Mouse (Mus musculus) C2C12 (cell line): ENCODE measurements at regions not wholly inside any gene's neighbourhood (a gene's known extent, or its start where the extent isn't known, plus 50 kb on each side); places are given as distances from the start of the nearest gene placed in this dataset.

Experiments used
- CEBPB ChIP-seq: IDR thresholded peaks from one replicate; pipeline ENCODE4 v1.6.1; 2011; ENCODE audit warnings: low read depth, mild to moderate bottlenecking, control low read depth, moderate library complexity
- CTCF ChIP-seq: IDR thresholded peaks from one replicate; pipeline ENCODE4 v1.5.1; 2011; ENCODE audit not compliant: control insufficient read depth, insufficient read depth, insufficient read length
- FOSL1 ChIP-seq: IDR thresholded peaks from one replicate; pipeline ENCODE4 v1.8.0; 2011; ENCODE audit warnings: mild to moderate bottlenecking, low read length; ENCODE audit not compliant: poor library complexity, insufficient read depth, severe bottlenecking
- MAX ChIP-seq: IDR thresholded peaks from one replicate; pipeline ENCODE4 v1.6.1; 2011; ENCODE audit warnings: mild to moderate bottlenecking, control low read depth
- MYOD1 ChIP-seq: IDR thresholded peaks from one replicate; pipeline ENCODE4 v1.6.1; 2011; ENCODE audit warnings: low read depth; ENCODE audit not compliant: control insufficient read depth, insufficient read length
- MYOG ChIP-seq: IDR thresholded peaks from one replicate; pipeline ENCODE4 v1.6.1; 2011; ENCODE audit not compliant: control insufficient read depth, insufficient read length; ENCODE audit errors: extremely low read depth
- USF1 ChIP-seq: IDR thresholded peaks from one replicate; pipeline ENCODE4 v1.6.1; 2011; ENCODE audit warnings: low read depth, mild to moderate bottlenecking, control low read depth, moderate library complexity

GRCm38 (mm10) chr15:42073486-42073885, 1939.3 kb downstream of the 9330182O14Rik start:
- no peak for TF ChIP-seq MAX
- TF ChIP-seq CEBPB: no peak
- TF ChIP-seq CTCF: no peak
- no peak for TF ChIP-seq MYOG
- TF ChIP-seq MYOD1: no peak
- no peak for TF ChIP-seq USF1
- TF ChIP-seq FOSL1: no peak
